Mouse (Mus musculus) cerebellum, postnatal 25 days (tissue): Measurements from ENCODE around the gene Pdlim7.

Experiments used
- DNase-seq, 2 experiments: peaks; one replicate each; pipeline ENCODE4 v3.0.0; 2021; ENCODE audit warnings: mixed read lengths in 2 of 2

The Pdlim7 gene

DNA sequence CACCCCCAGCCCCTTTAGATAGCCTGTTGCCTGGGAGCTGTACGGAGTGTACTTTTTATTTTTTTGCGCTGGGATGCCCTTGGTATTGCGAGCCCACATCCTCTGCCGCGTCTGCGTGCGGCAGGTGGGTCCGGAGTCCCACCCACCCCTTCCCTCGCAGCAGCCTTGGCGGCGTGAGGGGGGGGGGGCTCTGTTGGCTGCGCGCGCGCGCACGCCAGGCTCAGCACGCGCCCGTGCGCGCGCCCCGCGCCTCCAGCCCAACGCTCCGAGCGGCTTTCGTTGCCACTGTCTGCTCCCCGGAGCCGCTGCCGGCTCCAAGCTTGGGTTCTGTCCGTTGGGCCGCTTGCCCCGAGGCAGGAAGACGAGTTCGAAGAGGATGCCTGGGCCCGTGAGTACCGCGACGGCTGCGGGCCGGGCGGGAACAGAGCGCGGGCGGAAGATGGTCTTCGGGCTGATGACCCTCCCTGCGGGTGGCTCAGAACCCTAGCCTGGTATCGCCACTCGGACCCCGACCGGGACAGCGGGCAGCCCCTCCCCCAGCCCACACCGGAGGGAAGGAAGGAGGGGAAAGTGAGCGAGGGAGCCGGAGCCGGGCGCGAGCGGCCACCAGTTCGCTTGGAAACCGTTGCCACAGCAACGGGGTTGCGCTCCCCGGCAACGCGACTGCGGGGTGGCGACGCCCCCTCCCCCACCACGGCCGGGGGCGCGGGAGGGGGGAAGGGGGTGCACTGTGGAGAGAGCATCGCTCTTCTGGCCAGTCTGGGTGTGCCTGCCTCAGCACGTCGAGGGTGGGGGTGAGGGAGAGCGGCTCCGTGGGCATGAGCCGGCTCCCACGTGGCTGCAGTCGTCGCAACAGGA is 49.2 kb downstream of the Pdlim7 start, which contains the start of gene Prr7:
Gene Prr7, plus strand, starts transcription at position 241 of the 858 bp plus-strand sequence.
- peak; percentile 60 to 76 for DNase-seq

- DNase-seq = no peak
These were observed 50.0 kb downstream of the Pdlim7 start for GRCm38 (mm10) chr13:55463399-55464026.

DNA sequence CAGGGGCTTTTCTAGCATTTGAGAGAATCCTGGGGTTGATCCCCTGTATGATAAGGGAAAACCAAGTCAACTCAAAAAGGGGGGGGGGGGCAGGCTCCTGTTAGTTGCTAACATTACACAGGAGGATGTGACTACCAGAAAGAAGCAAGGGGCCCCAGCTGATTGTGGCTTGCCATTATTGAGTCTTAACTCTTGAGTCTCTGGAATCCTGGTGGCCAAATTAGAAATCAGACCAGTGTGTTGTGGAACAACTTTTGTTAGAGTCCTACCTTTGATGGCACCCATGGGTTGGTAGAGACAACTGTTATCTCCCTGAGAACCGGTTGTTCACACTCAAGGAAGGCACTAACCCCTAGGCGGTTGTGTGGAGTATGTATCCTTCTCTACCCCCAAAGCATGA is 50.5 kb downstream of the Pdlim7 start:
- DNase-seq = no peak

DNA sequence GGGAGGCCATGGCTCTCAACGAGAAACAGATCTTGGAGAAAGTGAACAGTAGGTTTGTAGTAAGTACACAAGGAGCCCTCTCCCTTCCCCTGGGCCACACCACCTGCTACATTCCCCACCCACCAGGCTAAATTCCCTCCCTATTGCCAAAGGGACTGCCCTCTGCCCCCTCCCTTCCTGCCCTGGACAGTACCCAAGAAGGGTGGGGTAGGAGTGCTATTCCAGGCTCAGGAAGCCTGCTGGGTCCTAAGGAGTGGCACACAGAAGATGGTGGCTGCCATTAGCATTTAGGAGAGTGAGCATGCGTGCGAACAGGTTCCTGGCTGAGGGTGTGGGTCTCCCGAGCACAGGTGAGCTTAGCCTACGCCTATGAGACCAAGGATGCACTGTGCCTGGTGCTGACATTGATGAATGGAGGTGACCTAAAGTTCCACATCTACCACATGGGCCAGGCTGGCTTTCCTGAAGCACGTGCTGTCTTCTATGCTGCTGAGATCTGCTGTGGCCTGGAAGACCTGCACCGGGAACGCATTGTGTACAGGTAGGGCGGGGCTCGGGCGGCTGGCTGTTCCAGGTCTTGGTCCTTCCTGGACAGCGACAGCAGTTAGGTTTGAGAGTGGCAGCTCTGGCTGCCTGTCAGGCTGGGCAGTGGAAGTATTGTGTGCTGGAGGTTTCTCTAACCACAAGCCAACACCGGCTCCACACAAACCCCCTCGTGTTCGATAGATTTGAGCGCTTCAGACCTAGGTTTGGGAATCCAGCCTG is 61.5 kb downstream of the Pdlim7 start:
- DNase-seq = peak in 1 of 2 experiments; percentile 31

- no peak for DNase-seq
These were observed 62.2 kb downstream of the Pdlim7 start for GRCm38 (mm10) chr13:55451296-55451695.

DNA sequence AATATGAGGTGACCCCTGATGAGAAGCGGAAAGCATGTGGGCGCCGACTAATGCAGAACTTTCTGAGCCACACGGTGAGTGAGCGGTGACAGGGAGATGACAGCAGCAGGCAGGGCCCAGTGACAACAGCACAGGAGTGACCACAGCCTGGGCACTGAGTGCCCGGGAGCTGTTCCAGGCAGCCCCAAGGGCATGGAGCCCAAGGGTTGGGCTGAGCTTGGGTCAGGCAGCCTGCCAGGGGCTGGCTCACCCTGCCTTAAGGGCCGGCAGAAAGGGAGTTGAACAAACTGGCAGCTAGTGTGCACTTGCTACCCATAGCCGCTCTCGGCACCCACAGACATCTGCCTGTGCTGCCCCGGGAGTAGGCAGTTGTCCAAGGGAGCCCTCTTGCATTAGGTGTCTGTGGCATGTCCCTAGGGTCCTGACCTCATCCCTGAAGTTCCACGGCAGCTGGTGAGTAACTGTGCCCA is 62.9 kb downstream of the Pdlim7 start:
- DNase-seq = peak; percentile 62 to 77

GRCm38 (mm10) chr13:55449679-55450441 is 63.6 kb downstream of the Pdlim7 start:
- DNase-seq = no peak

DNA sequence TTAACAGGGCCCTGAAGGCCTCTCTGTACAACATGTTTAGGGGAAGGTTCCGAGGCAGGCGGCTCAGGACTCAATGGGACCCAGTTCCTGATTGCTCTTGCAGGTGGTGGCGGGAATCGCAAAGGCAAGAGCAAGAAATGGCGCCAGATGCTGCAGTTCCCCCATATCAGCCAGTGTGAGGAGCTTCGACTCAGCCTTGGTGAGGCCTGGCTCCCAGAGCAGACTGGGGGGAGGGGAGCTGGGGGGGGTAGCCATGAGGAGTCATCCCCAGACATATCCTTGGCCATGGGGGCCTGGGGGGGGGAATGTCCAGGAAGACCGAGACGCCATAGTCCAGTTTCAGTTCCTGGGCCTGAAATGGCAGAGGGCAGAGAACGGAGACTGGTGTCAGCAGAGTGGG is 64.3 kb downstream of the Pdlim7 start:
- no peak for DNase-seq

GRCm38 (mm10) chr13:55448131-55448530 is 65.3 kb downstream of the Pdlim7 start:
- no peak for DNase-seq

- DNase-seq = no peak
These were observed 65.9 kb downstream of the Pdlim7 start for GRCm38 (mm10) chr13:55447543-55447943.

GRCm38 (mm10) chr13:55446483-55447105 is 66.9 kb downstream of the Pdlim7 start:
- DNase-seq = no peak
